Comparison of ENCODE assay signal across 9 mouse cellular contexts in the genomic region with DNA sequence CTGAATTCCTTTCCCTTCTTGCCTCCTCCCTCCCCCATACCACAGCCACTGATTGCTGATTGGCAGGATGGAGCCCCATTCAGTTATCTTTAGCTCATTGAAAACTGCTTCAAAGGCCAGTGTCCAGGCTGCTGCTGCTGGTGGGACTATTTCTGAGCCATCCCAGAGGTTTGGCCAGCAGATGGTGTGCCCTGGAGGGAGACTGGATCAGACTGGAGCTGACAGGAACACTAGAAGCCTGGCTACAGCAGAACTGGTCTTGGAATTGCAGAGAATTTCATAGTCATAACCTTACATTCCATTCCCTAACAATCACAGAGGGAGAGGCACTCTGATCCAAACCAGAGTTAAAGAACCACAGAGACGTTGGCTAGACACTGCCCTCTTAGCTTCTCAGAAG.
A peak's percentile ranks its signal among the peaks of the same experiment; 100 is the strongest.
DNase-seq lines count a peak whose midpoint lies in the region; ATAC-seq lines count a peak whose summit lies in the region.
"Had no signal": no experiment of that assay in that cellular context is flagged by ENCODE, and none has a peak within 500 bp of the region (broad histone marks: within the 10 kb centered on the region; RNA-seq: fewer than 3 reads in every experiment).

No protein-coding gene starts in this region.

- H3K27ac ChIP-seq in liver, embryonic 12.5 days, result no peak overlapping the region
- H3K27ac ChIP-seq in heart, embryonic 13.5 days (replicated peaks), result peak overlapping the region; percentile 83
- H3K27ac ChIP-seq in stomach, embryonic 14.5 days (ENCODE audit: low read length), result no peak overlapping the region; the same call in 1 of the 2 replicates
- H3K27ac ChIP-seq: hindbrain, embryonic 13.5 days had no signal

- no peak overlapping the region for H3K4me2 ChIP-seq in liver, embryonic 12.5 days
- H3K4me2 ChIP-seq in heart, embryonic 13.5 days, result no peak overlapping the region
- no peak overlapping the region for H3K4me2 ChIP-seq in stomach, embryonic 14.5 days (replicated peaks; ENCODE audit: low read depth, low read length)
- H3K4me2 ChIP-seq: hindbrain, embryonic 13.5 days had no signal

- 39% methylated on average over 1 of the region's 1 CpGs for WGBS in liver, embryonic 12.5 days (ENCODE audit: insufficient replicate concordance)
- 10% methylated on average over 1 of the region's 1 CpGs for WGBS in heart, embryonic 13.5 days
- WGBS in stomach, embryonic 14.5 days, result 19% methylated on average over 1 of the region's 1 CpGs

- no peaks in the 10 kb centered on the region for H3K27me3 ChIP-seq in liver, embryonic 12.5 days (replicated peaks)
- no peaks in the 10 kb centered on the region for H3K27me3 ChIP-seq in heart, embryonic 13.5 days (replicated peaks)
- no peaks in the 10 kb centered on the region for H3K27me3 ChIP-seq in stomach, embryonic 14.5 days (ENCODE audit: control insufficient read depth, insufficient read depth, low read length)
- H3K27me3 ChIP-seq: hindbrain, embryonic 13.5 days had no signal

- no peak for ATAC-seq in liver, embryonic 12.5 days
- ATAC-seq in heart, embryonic 13.5 days (ENCODE audit: extremely low read depth, insufficient number of reproducible peaks, low FRiP score, low TSS enrichment), result no peak; the same call in 1 of the 2 replicates
- ATAC-seq in stomach, embryonic 14.5 days (ENCODE audit: insufficient number of reproducible peaks, insufficient read depth, low FRiP score, low read depth), result peak; percentile 46; the same call in 1 of the 2 replicates

- no peaks in the 10 kb centered on the region for H3K36me3 ChIP-seq in liver, embryonic 12.5 days
- no peaks in the 10 kb centered on the region for H3K36me3 ChIP-seq in heart, embryonic 13.5 days
- no peaks in the 10 kb centered on the region for H3K36me3 ChIP-seq in stomach, embryonic 14.5 days (ENCODE audit: control insufficient read depth, insufficient read depth, low read length)
- H3K36me3 ChIP-seq: hindbrain, embryonic 13.5 days had no signal

- no peak overlapping the region for H3K9ac ChIP-seq in liver, embryonic 12.5 days
- no peak overlapping the region for H3K9ac ChIP-seq in heart, embryonic 13.5 days
- H3K9ac ChIP-seq in stomach, embryonic 14.5 days (replicated peaks; ENCODE audit: low read depth, low read length), result no peak overlapping the region
- H3K9ac ChIP-seq: hindbrain, embryonic 13.5 days had no signal

- H3K9me3 ChIP-seq in liver, embryonic 12.5 days (replicated peaks), result no peaks in the 10 kb centered on the region
- H3K9me3 ChIP-seq in heart, embryonic 13.5 days, result no peaks in the 10 kb centered on the region
- no peaks in the 10 kb centered on the region for H3K9me3 ChIP-seq in stomach, embryonic 14.5 days (ENCODE audit: control insufficient read depth, low read depth, low read length)
- H3K9me3 ChIP-seq: hindbrain, embryonic 13.5 days had no signal

- H3K4me3 ChIP-seq in liver, embryonic 12.5 days, result no peak overlapping the region
- no peak overlapping the region for H3K4me3 ChIP-seq in heart, embryonic 13.5 days
- no peak overlapping the region for H3K4me3 ChIP-seq in stomach, embryonic 14.5 days (ENCODE audit: low read depth, low read length)
- H3K4me3 ChIP-seq: hindbrain, embryonic 13.5 days had no signal

- DNase-seq in liver, result peak; percentile 24
- peak; percentile 72 to 75 for DNase-seq in kidney, postnatal 36 days
- no peak for DNase-seq in cerebellum, postnatal 36 days
- DNase-seq in frontal cortex, postnatal 25 days (ENCODE audit: low spot score in 2 of 2), result no peak
- no peak for DNase-seq in left cerebral cortex, adult 11 months (ENCODE audit: low spot score)

- H3K4me1 ChIP-seq in liver, embryonic 12.5 days, result no peaks in the 10 kb centered on the region
- H3K4me1 ChIP-seq in heart, embryonic 13.5 days, result peaks cover 35% of the 10 kb centered on the region
- peaks cover 7% of the 10 kb centered on the region; the same call in 1 of the 2 replicates for H3K4me1 ChIP-seq in stomach, embryonic 14.5 days (ENCODE audit: control insufficient read depth, insufficient read depth, low read length)

Comparison
In these comparisons a context has a peak if more than half of its experiments do, and no peak if none do; other contexts are left out.
1. DNase-seq: peak in liver (single experiment) and kidney, postnatal 36 days (2 of 2); none in cerebellum, postnatal 36 days (0 of 2), frontal cortex, postnatal 25 days (0 of 2) and left cerebral cortex, adult 11 months (single experiment).